Mouse (Mus musculus) heart, adult 2 months (tissue): ENCODE data around the gene Sestd1. TPM values are rescaled to one million over a fixed set of nuclear protein-coding genes. Genes with fewer than 3 reads are reported as not detected.

Source experiments
- DNase-seq, 2 experiments: peaks; one replicate each; pipeline ENCODE4 v3.0.0; 2021
- H3K27ac ChIP-seq: fragments of 200-600 bp; 2 replicates; pipeline ENCODE4 v1.8.1; 2022
- H3K27me3 ChIP-seq: fragments of 200-500 bp; 2 replicates; pipeline ENCODE4 v1.6.1; 2012; ENCODE audit warnings: mild to moderate bottlenecking, low read length, inconsistent platforms, mixed read lengths; ENCODE audit not compliant: control insufficient read depth, insufficient read depth
- H3K36me3 ChIP-seq: fragments of 200-500 bp; 2 replicates; pipeline ENCODE4 v1.6.1; 2012; ENCODE audit warnings: low read length, inconsistent platforms; ENCODE audit not compliant: control insufficient read depth, insufficient read depth
- H3K4me1 ChIP-seq: fragments of 200-500 bp; 2 replicates; pipeline ENCODE4 v1.6.1; 2011; ENCODE audit warnings: low read length; ENCODE audit not compliant: control insufficient read depth, insufficient read depth
- H3K4me3 ChIP-seq: fragments of 200-600 bp; 2 replicates; pipeline ENCODE4 v1.8.1; 2022
- H3K79me2 ChIP-seq: fragments of 200-500 bp; replicated peaks from 2 replicates; pipeline ENCODE4 v1.6.1; 2012; ENCODE audit warnings: mild to moderate bottlenecking, inconsistent platforms, low read length, moderate library complexity, mixed read lengths; ENCODE audit not compliant: control insufficient read depth, insufficient read depth
- H3K9ac ChIP-seq: fragments of 200-500 bp; 2 replicates; pipeline ENCODE4 v1.6.1; 2012; ENCODE audit warnings: low read depth, mild to moderate bottlenecking, control low read depth, inconsistent platforms, low read length, mixed read lengths
- CTCF ChIP-seq: fragments of 200-600 bp; IDR thresholded peaks from 2 replicates; pipeline ENCODE4 v1.8.1; 2022; ENCODE audit warnings: antibody characterized with exemption, mild to moderate bottlenecking, moderate library complexity
- EP300 ChIP-seq: fragments of 200-500 bp; IDR thresholded peaks from 2 replicates; pipeline ENCODE4 v1.6.1; 2011; ENCODE audit warnings: low read depth, low read length, control low read depth; ENCODE audit not compliant: insufficient read depth
- POLR2A ChIP-seq: fragments of 200-500 bp; IDR thresholded peaks from 2 replicates; pipeline ENCODE4 v1.6.1; 2011; ENCODE audit warnings: mild to moderate bottlenecking, low read depth, low read length, control low read depth; ENCODE audit not compliant: insufficient read depth
- WGBS: fragments of 180-500 bp; shearing (Covaris S2); methylation state at CpG from one replicate; pipeline ENCODE4 v1.1.7; 2018; 5-methylcytosine and 5-hydroxymethylcytosine counted together
- intact Hi-C: fragments of 180-260 bp; cut with DNase I; formaldehyde crosslinking; loops from one replicate; pipeline ENCODE4 v1.15.1; 2025
- polyA plus RNA-seq: library from polyadenylated mRNA; depleted of rRNA; stranded (reverse); fragments of >200 nt; gene quantifications from 2 replicates; pipeline ENCODE4 v1.2.3, GENCODE M21; 2012
- total RNA-seq, 2 experiments: library from RNA; stranded (reverse); gene quantifications; 2 replicates each; pipeline ENCODE4 v1.2.3; 2021

Sestd1 gene
- total and polyA plus RNA-seq, 3 experiments = 9.0 to 21.2 (median 18.3) TPM

DNA sequence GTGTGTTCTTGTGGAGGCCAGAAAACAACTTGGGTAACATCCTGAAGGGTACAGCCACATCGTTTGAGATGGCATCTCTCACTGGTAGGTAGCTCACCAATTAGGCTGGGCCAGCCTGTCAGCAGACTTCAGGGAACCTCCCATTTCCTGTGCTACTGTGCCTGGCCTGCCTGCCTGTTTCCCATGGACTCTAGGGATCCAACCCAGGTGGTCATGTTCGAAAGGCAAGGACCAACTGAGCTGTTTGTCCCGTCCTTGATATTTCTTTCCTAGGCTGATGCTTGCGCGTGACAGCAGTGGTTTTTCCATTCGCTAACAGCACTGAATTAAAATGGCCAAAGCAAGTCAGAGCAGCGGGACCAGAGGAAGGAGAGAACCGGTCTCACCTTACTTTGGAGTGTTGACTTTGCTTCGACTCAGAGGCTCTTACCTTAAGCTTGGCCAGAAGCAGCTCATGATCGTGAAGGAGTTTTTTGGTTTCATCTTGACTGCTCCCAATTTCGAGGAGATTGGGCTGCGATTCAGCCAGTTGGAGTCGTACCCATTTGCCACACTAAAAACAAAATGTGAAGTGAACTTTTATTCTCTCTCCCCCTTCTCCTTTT lies 112.2 kb downstream of the Sestd1 start:
- peaks cover 20% of the 10 kb centered on the region for H3K36me3 ChIP-seq
- peak overlapping the region; percentile 71 for H3K4me3 ChIP-seq
- H3K9ac ChIP-seq = peak overlapping the region; percentile 0; the same call in 1 of the 2 replicates
- no peaks in the 10 kb centered on the region for H3K27me3 ChIP-seq
- TF ChIP-seq CTCF = no peak
- TF ChIP-seq EP300 = 0 out of 2 replicates have a peak, but pooled peaks have one; percentile 10
- intact Hi-C loops = loop anchor here (5.0 kb wide), 1 partner anchor 36 kb away; no protein-coding TSS in a partner anchor
- peak in 1 of 2 experiments; percentile 26 for DNase-seq
- WGBS = 63% methylated on average over 13 of the region's 13 CpGs
- no peaks in the 10 kb centered on the region for H3K79me2 ChIP-seq
- peak overlapping the region; percentile 96 for H3K27ac ChIP-seq
- H3K4me1 ChIP-seq = peaks cover 7% of the 10 kb centered on the region

GRCm38 (mm10) chr2:77166366-77166765 lies 114.0 kb downstream of the Sestd1 start:
- no peak for TF ChIP-seq EP300
- TF ChIP-seq POLR2A = no peak
- TF ChIP-seq CTCF = no peak
- 50% methylated on average over 4 of the region's 4 CpGs for WGBS
- intact Hi-C loops = loop anchor here (5.0 kb wide), 1 partner anchor 34 kb away; no protein-coding TSS in a partner anchor

GRCm38 (mm10) chr2:77164662-77165061 lies 115.7 kb downstream of the Sestd1 start:
- H3K36me3 ChIP-seq = peaks cover 24% of the 10 kb centered on the region
- H3K79me2 ChIP-seq = no peaks in the 10 kb centered on the region
- no peak overlapping the region for H3K27ac ChIP-seq
- intact Hi-C loops = loop anchor here (5.0 kb wide), 2 partner anchors 32 to 47 kb away; no protein-coding TSS in a partner anchor
- H3K4me3 ChIP-seq = no peak overlapping the region
- TF ChIP-seq EP300 (no peak), POLR2A (no peak), CTCF (no peak)
- 59% methylated on average over 3 of the region's 3 CpGs for WGBS
- H3K4me1 ChIP-seq = peaks cover 1% of the 10 kb centered on the region; the same call in 1 of the 2 replicates
- DNase-seq = no peak
- no peak overlapping the region for H3K9ac ChIP-seq
- no peaks in the 10 kb centered on the region for H3K27me3 ChIP-seq

More at GRCm38 (mm10) chr2:77166366-77166765, 114.0 kb downstream of the Sestd1 start:
- Histone ChIP-seq H3K27ac (no peak overlapping the region), H3K9ac (no peak overlapping the region), H3K27me3 (no peaks in the 10 kb centered on the region), H3K79me2 (no peaks in the 10 kb centered on the region), H3K4me3 (no peak overlapping the region), H3K4me1 (peaks cover 1% of the 10 kb centered on the region; the same call in 1 of the 2 replicates), H3K36me3 (peaks cover 24% of the 10 kb centered on the region)
- no peak for DNase-seq

GRCm38 (mm10) chr2:77163381-77163780 lies 117.0 kb downstream of the Sestd1 start:
- WGBS = 73% methylated on average over 3 of the region's 3 CpGs
- intact Hi-C loops = loop anchor here (5.0 kb wide), 1 partner anchor 46 kb away; no protein-coding TSS in a partner anchor
- peaks cover 28% of the 10 kb centered on the region for H3K36me3 ChIP-seq
- no peaks in the 10 kb centered on the region for H3K27me3 ChIP-seq
- DNase-seq = no peak
- H3K4me1 ChIP-seq = peaks cover 1% of the 10 kb centered on the region; the same call in 1 of the 2 replicates
- no peak overlapping the region for H3K4me3 ChIP-seq
- H3K27ac ChIP-seq = no peak overlapping the region
- no peaks in the 10 kb centered on the region; the same call in 1 of the 2 replicates for H3K79me2 ChIP-seq
- no peak for TF ChIP-seq POLR2A
- TF ChIP-seq EP300 = no peak
- no peak for TF ChIP-seq CTCF
- no peak overlapping the region for H3K9ac ChIP-seq

GRCm38 (mm10) chr2:77162135-77162534 lies 118.3 kb downstream of the Sestd1 start:
- H3K27ac ChIP-seq = no peak overlapping the region
- H3K79me2 ChIP-seq = no peaks in the 10 kb centered on the region; the same call in 1 of the 2 replicates
- no peaks in the 10 kb centered on the region for H3K27me3 ChIP-seq
- peaks cover 26% of the 10 kb centered on the region for H3K36me3 ChIP-seq
- no peak overlapping the region for H3K9ac ChIP-seq
- H3K4me1 ChIP-seq = no peaks in the 10 kb centered on the region; the same call in none of the 2 replicates
- DNase-seq = no peak
- WGBS = 68% methylated on average over 3 of the region's 3 CpGs
- TF ChIP-seq CTCF = no peak
- TF ChIP-seq EP300 = no peak
- TF ChIP-seq POLR2A = no peak
- no peak overlapping the region for H3K4me3 ChIP-seq
- intact Hi-C loops = loop anchor here (5.0 kb wide), 1 partner anchor 45 kb away; no protein-coding TSS in a partner anchor

GRCm38 (mm10) chr2:77157546-77157945 lies 122.8 kb downstream of the Sestd1 start:
- no peak for DNase-seq
- H3K4me3 ChIP-seq = no peak overlapping the region
- peaks cover 13% of the 10 kb centered on the region for H3K36me3 ChIP-seq
- H3K27ac ChIP-seq = no peak overlapping the region
- WGBS = 97% methylated on average over 4 of the region's 4 CpGs
- H3K9ac ChIP-seq = no peak overlapping the region
- H3K4me1 ChIP-seq = no peaks in the 10 kb centered on the region; the same call in none of the 2 replicates
- no peaks in the 10 kb centered on the region for H3K27me3 ChIP-seq
- intact Hi-C loops = no loop called here
- H3K79me2 ChIP-seq = no peaks in the 10 kb centered on the region; the same call in 1 of the 2 replicates
- TF ChIP-seq EP300 (no peak), POLR2A (no peak), CTCF (no peak)
